Mouse (Mus musculus): ENCODE results near the gene 1110002E22Rik. TPM values are rescaled to one million over a fixed set of nuclear protein-coding genes. Genes with fewer than 3 reads are reported as not detected.

1110002E22Rik gene
- polyA plus RNA-seq, 1 experiment from 2014 or later = 0.12 TPM

DNA sequence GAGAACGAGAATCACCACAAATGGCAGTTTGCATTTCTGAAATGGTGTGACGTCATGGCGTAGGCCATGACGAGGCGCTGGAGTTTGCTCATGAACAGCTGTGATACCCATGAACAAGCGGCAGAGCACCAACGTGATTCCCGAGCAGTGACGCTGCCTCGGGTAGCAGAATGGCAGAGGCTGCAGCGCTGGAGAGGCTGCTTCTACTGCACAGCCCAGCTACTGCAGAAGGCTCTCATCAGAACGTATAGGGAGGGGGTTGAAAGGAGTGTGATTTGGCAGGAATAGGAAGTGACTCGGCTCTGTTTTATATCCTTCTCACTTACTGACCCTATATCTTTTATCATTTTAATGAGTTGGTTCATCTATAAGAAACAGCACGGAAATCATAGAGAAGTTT is 54.0 kb downstream of the 1110002E22Rik start:
- H3K4me1 ChIP-seq (replicated peaks) = no peaks in the 10 kb centered on the region
- no peaks in the 10 kb centered on the region for H3K27me3 ChIP-seq
- ATAC-seq (ENCODE audit: low FRiP score) = no peak

DNA sequence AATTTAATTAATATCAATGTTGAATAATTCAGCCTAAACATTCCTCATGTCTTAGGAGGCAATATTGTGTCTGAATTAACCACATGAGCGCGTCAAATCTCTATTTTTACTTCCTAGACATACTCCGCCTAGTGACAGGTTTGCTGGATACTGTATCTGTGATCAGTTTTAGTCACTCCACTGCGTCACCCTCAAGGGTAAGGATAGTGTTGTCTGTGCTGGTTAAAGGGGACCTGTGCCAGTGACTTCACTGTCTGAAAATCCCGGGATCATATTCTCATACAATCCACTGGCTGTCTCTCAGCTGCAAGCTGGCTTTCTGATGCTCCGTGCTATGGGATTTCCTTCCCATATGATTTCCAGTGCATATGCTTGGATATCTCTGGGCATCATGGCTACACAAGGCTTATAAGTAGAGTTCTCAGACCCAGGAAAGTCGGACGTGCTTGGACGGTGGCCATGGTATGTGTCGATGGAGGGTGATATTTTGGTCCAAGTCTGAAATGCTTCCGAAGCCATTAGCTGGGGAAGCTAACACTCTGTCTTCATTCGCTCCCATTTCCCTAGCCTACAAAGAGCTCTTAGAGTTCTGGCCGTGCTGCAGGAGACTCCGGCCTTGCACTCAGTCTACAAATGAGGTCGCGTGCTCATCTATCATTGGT is 54.7 kb downstream of the 1110002E22Rik start:
- Histone ChIP-seq H3K9ac (no peak overlapping the region), H3K4me1 (replicated peaks) (no peaks in the 10 kb centered on the region), H3K27ac (no peak overlapping the region), H3K27me3 (no peaks in the 10 kb centered on the region), H3K4me2 (no peak overlapping the region), H3K4me3 (no peak overlapping the region), H3K36me3 (no peaks in the 10 kb centered on the region), H3K9me3 (no peaks in the 10 kb centered on the region)
- WGBS = 95% methylated on average over 16 of the region's 16 CpGs
- no peak for ATAC-seq (ENCODE audit: low FRiP score)

More for the DNA sequence above, 54.0 kb downstream of the 1110002E22Rik start:
- Histone ChIP-seq H3K36me3 (no peaks in the 10 kb centered on the region), H3K4me3 (no peak overlapping the region), H3K9ac (no peak overlapping the region), H3K4me2 (no peak overlapping the region), H3K9me3 (no peaks in the 10 kb centered on the region), H3K27ac (no peak overlapping the region)
- 81% methylated on average over 14 of the region's 14 CpGs for WGBS

DNA sequence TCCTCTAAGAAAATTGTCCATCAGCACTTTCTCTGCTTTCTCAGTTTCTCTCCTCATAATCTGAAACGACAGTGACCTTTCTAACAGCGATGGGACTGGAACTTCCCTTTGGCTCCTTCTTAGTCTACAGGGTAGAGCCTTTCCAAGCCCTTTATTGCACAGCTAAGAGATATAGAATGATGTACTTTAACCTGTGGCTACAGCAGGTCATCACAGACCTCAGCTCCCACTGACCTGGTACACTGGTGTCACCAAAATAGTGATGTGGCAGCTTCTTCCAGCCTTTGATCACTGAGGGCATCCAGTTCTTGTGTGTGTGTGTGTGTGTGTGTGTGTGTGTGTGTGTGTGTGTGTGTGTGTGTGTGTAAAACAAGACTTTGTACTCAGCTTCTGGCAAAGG is 56.6 kb downstream of the 1110002E22Rik start:
- Histone ChIP-seq H3K9me3 (no peaks in the 10 kb centered on the region), H3K9ac (no peak overlapping the region), H3K27me3 (no peaks in the 10 kb centered on the region), H3K4me3 (no peak overlapping the region), H3K27ac (no peak overlapping the region), H3K36me3 (no peaks in the 10 kb centered on the region), H3K4me2 (no peak overlapping the region), H3K4me1 (replicated peaks) (no peaks in the 10 kb centered on the region)
- 93% methylated on average over 2 of the region's 2 CpGs for WGBS
- no peak for ATAC-seq (ENCODE audit: low FRiP score)

DNA sequence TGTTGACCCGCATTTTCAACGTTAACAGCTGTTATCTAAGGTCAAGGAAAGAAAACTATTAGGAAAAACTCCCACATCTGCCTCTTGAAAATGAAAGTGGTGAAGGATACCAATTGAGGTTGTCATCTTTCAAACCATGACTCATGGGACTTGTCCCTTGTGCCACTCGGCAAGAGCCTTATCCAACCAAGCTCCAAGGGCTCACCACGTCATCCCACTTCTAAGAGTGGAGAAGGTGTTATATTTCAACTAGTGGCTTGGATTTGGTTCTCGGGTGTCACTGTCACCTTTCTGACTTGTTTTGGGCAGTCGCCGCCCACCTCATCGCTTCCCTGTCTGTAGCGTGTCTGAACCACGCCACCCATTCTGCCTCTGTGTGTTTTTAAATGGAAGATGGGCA is 59.0 kb downstream of the 1110002E22Rik start:
- no peak for ATAC-seq (ENCODE audit: low FRiP score)
- no peak overlapping the region for H3K4me2 ChIP-seq
- no peak overlapping the region for H3K4me3 ChIP-seq
- no peak overlapping the region for H3K9ac ChIP-seq
- no peaks in the 10 kb centered on the region for H3K4me1 ChIP-seq (replicated peaks)
- no peaks in the 10 kb centered on the region for H3K36me3 ChIP-seq
- no peaks in the 10 kb centered on the region for H3K9me3 ChIP-seq
- H3K27me3 ChIP-seq = no peaks in the 10 kb centered on the region
- no peak overlapping the region for H3K27ac ChIP-seq
- 92% methylated on average over 10 of the region's 10 CpGs for WGBS

DNA sequence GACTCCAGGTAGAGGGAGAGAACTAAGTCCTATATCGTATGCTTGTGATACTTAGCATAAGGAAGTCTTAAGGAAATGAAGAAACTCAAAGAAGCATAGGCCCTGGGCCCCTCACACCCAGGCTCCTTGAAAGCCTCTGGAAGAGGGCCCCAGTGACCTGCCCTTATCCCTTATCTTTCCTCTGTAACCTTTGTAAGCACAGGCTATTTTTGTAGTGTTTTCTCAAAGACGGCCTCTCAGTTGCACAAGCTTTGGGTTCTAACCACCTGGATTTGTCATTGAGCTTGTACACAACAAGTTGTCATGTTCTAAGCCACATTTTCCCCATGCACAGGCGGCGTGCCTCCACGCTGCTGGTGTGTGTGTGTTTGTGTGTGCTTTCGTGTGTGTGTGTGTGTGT is 64.3 kb downstream of the 1110002E22Rik start:
- no peak overlapping the region for H3K27ac ChIP-seq
- no peak overlapping the region for H3K9ac ChIP-seq
- H3K4me1 ChIP-seq (replicated peaks) = 0 out of 2 replicates have a peak, but pooled peaks cover 4% of the 10 kb centered on the region
- H3K27me3 ChIP-seq = no peaks in the 10 kb centered on the region
- H3K4me3 ChIP-seq = no peak overlapping the region
- WGBS = 94% methylated on average over 6 of the region's 6 CpGs
- H3K9me3 ChIP-seq = no peaks in the 10 kb centered on the region
- H3K36me3 ChIP-seq = no peaks in the 10 kb centered on the region
- ATAC-seq (ENCODE audit: low FRiP score) = no peak
- H3K4me2 ChIP-seq = no peak overlapping the region

DNA sequence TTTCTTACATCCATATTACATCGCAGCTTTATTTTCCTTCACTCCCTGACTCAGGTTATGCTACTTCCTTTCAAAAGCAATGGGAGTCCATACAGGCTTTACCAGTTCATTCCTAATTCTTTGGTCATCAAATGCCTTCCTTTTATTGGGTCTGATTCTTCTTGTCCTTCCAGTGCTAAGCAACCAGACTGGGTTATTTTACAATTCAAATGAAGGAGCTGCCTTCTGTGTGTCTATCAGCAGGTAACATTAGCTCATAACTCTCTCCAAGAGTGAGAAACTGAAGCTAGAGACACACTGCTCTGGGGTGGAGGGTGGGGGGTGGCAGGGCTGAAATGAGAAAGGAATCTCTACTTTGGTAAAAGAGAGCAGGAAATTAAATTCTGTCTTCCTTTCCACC is 65.8 kb downstream of the 1110002E22Rik start:
- 43% methylated on average over 1 of the region's 1 CpGs for WGBS
- Histone ChIP-seq H3K27ac (no peak overlapping the region), H3K4me2 (no peak overlapping the region), H3K9me3 (no peaks in the 10 kb centered on the region), H3K9ac (no peak overlapping the region; the same call in 1 of the 2 replicates), H3K36me3 (no peaks in the 10 kb centered on the region), H3K27me3 (no peaks in the 10 kb centered on the region), H3K4me1 (replicated peaks) (0 out of 2 replicates have a peak, but pooled peaks cover 4% of the 10 kb centered on the region), H3K4me3 (no peak overlapping the region)
- ATAC-seq (ENCODE audit: low FRiP score) = no peak

Other genes starting within 250 kb of the 1110002E22Rik start
- 1,016 and 1,041 TPM in 2 replicates for gene H2afz, start 200.6 kb upstream of the 1110002E22Rik start, polyA plus RNA-seq (2015; fragmentation: Nextera tagmentation; extraction: Ambion mirVana)
- 11.7 and 11.9 TPM in 2 replicates for gene Dnajb14, start 197.4 kb upstream of the 1110002E22Rik start, polyA plus RNA-seq (2015; fragmentation: Nextera tagmentation; extraction: Ambion mirVana)
- gene Lamtor3, start 146.5 kb upstream of the 1110002E22Rik start, polyA plus RNA-seq (2015; fragmentation: Nextera tagmentation; extraction: Ambion mirVana) = 121 and 130 TPM in 2 replicates
- 1.8 and 1.9 TPM in 2 replicates for gene Dapp1, start 83.5 kb upstream of the 1110002E22Rik start, polyA plus RNA-seq (2015; fragmentation: Nextera tagmentation; extraction: Ambion mirVana)
- 0.12 TPM in 1 of 2 replicates, not detected in the other for gene Gm5105, start 2.3 kb downstream of the 1110002E22Rik start, polyA plus RNA-seq (2015; fragmentation: Nextera tagmentation; extraction: Ambion mirVana)
- 8.1 TPM in 2 replicates for gene Trmt10a, start 78.4 kb downstream of the 1110002E22Rik start, polyA plus RNA-seq (2015; fragmentation: Nextera tagmentation; extraction: Ambion mirVana)
- gene Mttp, start 79.9 kb downstream of the 1110002E22Rik start, polyA plus RNA-seq (2015; fragmentation: Nextera tagmentation; extraction: Ambion mirVana) = 9.4 and 10.0 TPM in 2 replicates
- gene 4930579F01Rik, start 128.8 kb downstream of the 1110002E22Rik start, polyA plus RNA-seq (2015; fragmentation: Nextera tagmentation; extraction: Ambion mirVana) = 0.10 TPM in 1 of 2 replicates, not detected in the other
- gene Adh7, start 152.7 kb downstream of the 1110002E22Rik start, polyA plus RNA-seq (2015; fragmentation: Nextera tagmentation; extraction: Ambion mirVana) = 0.71 and 1.1 TPM in 2 replicates
- gene Adh1, start 195.9 kb downstream of the 1110002E22Rik start, polyA plus RNA-seq (2015; fragmentation: Nextera tagmentation; extraction: Ambion mirVana) = 0.65 and 1.4 TPM in 2 replicates
- gene Adh6a, start 248.2 kb downstream of the 1110002E22Rik start, polyA plus RNA-seq (2015; fragmentation: Nextera tagmentation; extraction: Ambion mirVana) = not detected in 2 replicates